Mouse (Mus musculus): ENCODE measurements at regions not wholly inside any gene's neighbourhood (a gene's known extent, or its start where the extent isn't known, plus 50 kb on each side); places are given as distances from the start of the nearest gene placed in this dataset.

GRCm38 (mm10) chr2:178911646-178912045 lies 481.3 kb downstream of the Cdh26 start:
- Histone ChIP-seq H3K4me1 (ENCODE audit: control insufficient read depth, insufficient read depth, low read length) (0 out of 2 replicates have a peak, but pooled peaks cover 4% of the 10 kb centered on the region), H3K36me3 (ENCODE audit: control insufficient read depth, insufficient read depth, low read length) (no peaks in the 10 kb centered on the region), H3K9me3 (ENCODE audit: control insufficient read depth, low read length) (no peaks in the 10 kb centered on the region), H3K27me3 (ENCODE audit: control insufficient read depth, insufficient read depth, low read length) (no peaks in the 10 kb centered on the region), H3K4me2 (replicated peaks; ENCODE audit: low read depth, low read length, severe bottlenecking) (no peak overlapping the region), H3K27ac (replicated peaks; ENCODE audit: low read depth, low read length) (no peak overlapping the region), H3K4me3 (replicated peaks; ENCODE audit: low read length) (no peak overlapping the region), H3K9ac (ENCODE audit: low read depth, low read length, severe bottlenecking) (no peak overlapping the region)
- no peak for TF ChIP-seq POLR2A (IDR thresholded peaks at IDR 0.05; ENCODE audit: borderline replicate concordance, extremely low read depth, insufficient read depth, insufficient read length)
- peak; percentile 80; the same call in 1 of the 2 replicates for ATAC-seq (ENCODE audit: low FRiP score, low read depth)
- 22% methylated on average over 3 of the region's 3 CpGs for WGBS
- DNase-seq (ENCODE audit: low spot score): peak; percentile 41

- H3K4me2 ChIP-seq (replicated peaks; ENCODE audit: low read depth, low read length, severe bottlenecking): no peak overlapping the region
- no peaks in the 10 kb centered on the region for H3K27me3 ChIP-seq (ENCODE audit: control insufficient read depth, insufficient read depth, low read length)
Observed at GRCm38 (mm10) chr2:178916316-178917033, 486.1 kb downstream of the Cdh26 start.

GRCm38 (mm10) chr2:178924456-178925115 lies 494.3 kb downstream of the Cdh26 start:
- WGBS: 62% methylated on average over 4 of the region's 4 CpGs
- peak; percentile 9 for DNase-seq (ENCODE audit: low spot score)
- TF ChIP-seq POLR2A (IDR thresholded peaks at IDR 0.05; ENCODE audit: borderline replicate concordance, extremely low read depth, insufficient read depth, insufficient read length): no peak
- Histone ChIP-seq H3K4me2 (replicated peaks; ENCODE audit: low read depth, low read length, severe bottlenecking) (no peak overlapping the region), H3K27ac (replicated peaks; ENCODE audit: low read depth, low read length) (no peak overlapping the region), H3K36me3 (ENCODE audit: control insufficient read depth, insufficient read depth, low read length) (no peaks in the 10 kb centered on the region), H3K27me3 (ENCODE audit: control insufficient read depth, insufficient read depth, low read length) (no peaks in the 10 kb centered on the region), H3K9me3 (ENCODE audit: control insufficient read depth, low read length) (no peaks in the 10 kb centered on the region), H3K9ac (ENCODE audit: low read depth, low read length, severe bottlenecking) (no peak overlapping the region), H3K4me1 (ENCODE audit: control insufficient read depth, insufficient read depth, low read length) (peaks cover 7% of the 10 kb centered on the region; the same call in 1 of the 2 replicates), H3K4me3 (replicated peaks; ENCODE audit: low read length) (no peak overlapping the region)
- no peak for ATAC-seq (ENCODE audit: low FRiP score, low read depth)

More at GRCm38 (mm10) chr2:178916316-178917033, 486.1 kb downstream of the Cdh26 start:
- H3K9me3 ChIP-seq (ENCODE audit: control insufficient read depth, low read length): no peaks in the 10 kb centered on the region
- DNase-seq (ENCODE audit: low spot score) (no peak), ATAC-seq (ENCODE audit: low FRiP score, low read depth) (no peak)
- WGBS: 75% methylated on average over 6 of the region's 6 CpGs
- H3K4me3 ChIP-seq (replicated peaks; ENCODE audit: low read length): no peak overlapping the region
- no peak overlapping the region for H3K27ac ChIP-seq (replicated peaks; ENCODE audit: low read depth, low read length)
- no peak overlapping the region for H3K9ac ChIP-seq (ENCODE audit: low read depth, low read length, severe bottlenecking)
- peaks cover 9% of the 10 kb centered on the region; the same call in 1 of the 2 replicates for H3K4me1 ChIP-seq (ENCODE audit: control insufficient read depth, insufficient read depth, low read length)
- TF ChIP-seq POLR2A (IDR thresholded peaks at IDR 0.05; ENCODE audit: borderline replicate concordance, extremely low read depth, insufficient read depth, insufficient read length): no peak
- no peaks in the 10 kb centered on the region for H3K36me3 ChIP-seq (ENCODE audit: control insufficient read depth, insufficient read depth, low read length)

- Histone ChIP-seq H3K27me3 (ENCODE audit: control insufficient read depth, insufficient read depth, low read length) (no peaks in the 10 kb centered on the region), H3K9ac (ENCODE audit: low read depth, low read length, severe bottlenecking) (no peak overlapping the region), H3K4me3 (replicated peaks; ENCODE audit: low read length) (no peak overlapping the region), H3K27ac (replicated peaks; ENCODE audit: low read depth, low read length) (no peak overlapping the region), H3K9me3 (ENCODE audit: control insufficient read depth, low read length) (no peaks in the 10 kb centered on the region), H3K36me3 (ENCODE audit: control insufficient read depth, insufficient read depth, low read length) (no peaks in the 10 kb centered on the region), H3K4me1 (ENCODE audit: control insufficient read depth, insufficient read depth, low read length) (no peaks in the 10 kb centered on the region), H3K4me2 (replicated peaks; ENCODE audit: low read depth, low read length, severe bottlenecking) (no peak overlapping the region)
- no peak for TF ChIP-seq POLR2A (IDR thresholded peaks at IDR 0.05; ENCODE audit: borderline replicate concordance, extremely low read depth, insufficient read depth, insufficient read length)
- ATAC-seq (ENCODE audit: low FRiP score, low read depth) (no peak), DNase-seq (ENCODE audit: low spot score) (no peak)
- WGBS: 82% methylated on average over 13 of the region's 13 CpGs
Observed at GRCm38 (mm10) chr2:178927038-178927660, 496.8 kb downstream of the Cdh26 start.

- TF ChIP-seq POLR2A (IDR thresholded peaks at IDR 0.05; ENCODE audit: borderline replicate concordance, extremely low read depth, insufficient read depth, insufficient read length): no peak
Observed at GRCm38 (mm10) chr2:178929033-178929432, 498.7 kb downstream of the Cdh26 start.

More at GRCm38 (mm10) chr2:178929033-178929432, 498.7 kb downstream of the Cdh26 start:
- Histone ChIP-seq H3K9ac (ENCODE audit: low read depth, low read length, severe bottlenecking) (no peak overlapping the region), H3K4me2 (replicated peaks; ENCODE audit: low read depth, low read length, severe bottlenecking) (no peak overlapping the region), H3K4me1 (ENCODE audit: control insufficient read depth, insufficient read depth, low read length) (no peaks in the 10 kb centered on the region), H3K4me3 (replicated peaks; ENCODE audit: low read length) (no peak overlapping the region), H3K9me3 (ENCODE audit: control insufficient read depth, low read length) (no peaks in the 10 kb centered on the region), H3K27me3 (ENCODE audit: control insufficient read depth, insufficient read depth, low read length) (no peaks in the 10 kb centered on the region), H3K27ac (replicated peaks; ENCODE audit: low read depth, low read length) (no peak overlapping the region), H3K36me3 (ENCODE audit: control insufficient read depth, insufficient read depth, low read length) (no peaks in the 10 kb centered on the region)
- DNase-seq (ENCODE audit: low spot score) (no peak), ATAC-seq (ENCODE audit: low FRiP score, low read depth) (no peak)
- WGBS: 73% methylated on average over 6 of the region's 6 CpGs

Data from limb, embryonic 14.5 days (tissue).